Mouse (Mus musculus) kidney, adult 2 months (tissue): ENCODE data around the gene Srsf5.

ENCODE experiments used
- CTCF ChIP-seq: fragments of 200-500 bp; conservative IDR thresholded peaks from 2 replicates; pipeline ENCODE4 v1.5.1; 2011; ENCODE audit warnings: low read depth, mild to moderate bottlenecking, control low read depth, low read length, moderate library complexity, mixed read lengths; ENCODE audit not compliant: insufficient read depth, insufficient read length
- POLR2A ChIP-seq: fragments of 200-500 bp; IDR thresholded peaks from one replicate; pipeline ENCODE4 v1.6.1; 2011; ENCODE audit warnings: low read depth, low read length, control low read depth

- TF ChIP-seq POLR2A = no peak
- TF ChIP-seq CTCF = no peak
Observed at GRCm38 (mm10) chr12:80970181-80970705, 24.9 kb downstream of the Srsf5 start.
